Mouse (Mus musculus) lung, postnatal 0 days (tissue): ENCODE measurements at regions not wholly inside any gene's neighbourhood (a gene's known extent, or its start where the extent isn't known, plus 50 kb on each side); places are given as distances from the start of the nearest gene placed in this dataset.

ENCODE experiments used
- ATAC-seq: fragments of 200-750 bp; cut with Nextera tagmentation; 2 replicates; pipeline ENCODE4 v1.8.0; 2017; ENCODE audit warnings: moderate library complexity
- DNase-seq: peaks from one replicate; pipeline ENCODE4 v3.0.0-alpha.2; 2016; ENCODE audit warnings: low spot score
- H3K27ac ChIP-seq: fragments of 300-500 bp; sonication (generic); 2 replicates; pipeline ENCODE4 v1.5.1; 2014; ENCODE audit warnings: antibody characterized with exemption, mild to moderate bottlenecking, low read length, mixed read lengths
- H3K27me3 ChIP-seq: fragments of 300-500 bp; sonication (generic); replicated peaks from 2 replicates; pipeline ENCODE4 v1.6.1; 2014; ENCODE audit warnings: low read length, mixed read lengths; ENCODE audit not compliant: insufficient read depth
- H3K36me3 ChIP-seq: fragments of 300-500 bp; sonication (generic); 2 replicates; pipeline ENCODE4 v1.6.1; 2014; ENCODE audit warnings: low read length, mixed read lengths; ENCODE audit not compliant: insufficient read depth
- H3K4me1 ChIP-seq: fragments of 300-500 bp; sonication (generic); 2 replicates; pipeline ENCODE4 v1.6.1; 2014; ENCODE audit warnings: antibody characterized with exemption, low read depth, low read length, mixed read lengths; ENCODE audit not compliant: insufficient read depth
- H3K4me2 ChIP-seq: fragments of 300-500 bp; sonication (generic); replicated peaks from 2 replicates; pipeline ENCODE4 v1.6.1; 2014; ENCODE audit warnings: low read depth, mild to moderate bottlenecking, low read length, moderate library complexity, mixed read lengths
- H3K4me3 ChIP-seq: fragments of 300-500 bp; sonication (generic); 2 replicates; pipeline ENCODE4 v1.5.1; 2014; ENCODE audit warnings: low read depth, low read length
- H3K9ac ChIP-seq: fragments of 300-500 bp; sonication (generic); replicated peaks from 2 replicates; pipeline ENCODE4 v1.6.1; 2014; ENCODE audit warnings: low read depth, mild to moderate bottlenecking
- H3K9me3 ChIP-seq: fragments of 300-500 bp; sonication (generic); 2 replicates; pipeline ENCODE4 v1.6.1; 2016; ENCODE audit warnings: low read length, mixed read lengths
- CTCF ChIP-seq: IDR thresholded peaks from 2 replicates; pipeline ENCODE4 v1.5.1; 2016; ENCODE audit warnings: antibody characterized with exemption, mild to moderate bottlenecking
- EP300 ChIP-seq: IDR thresholded peaks from 2 replicates; pipeline ENCODE4 v1.6.1; 2016; ENCODE audit warnings: antibody characterized with exemption, mild to moderate bottlenecking, control low read depth
- WGBS: fragments of 180-500 bp; shearing (Covaris S2); extraction: QIAGEN DNeasy Blood & Tissue Kit; methylation state at CpG from one replicate; pipeline ENCODE4 v1.1.7; 2014; 5-methylcytosine and 5-hydroxymethylcytosine counted together

DNA sequence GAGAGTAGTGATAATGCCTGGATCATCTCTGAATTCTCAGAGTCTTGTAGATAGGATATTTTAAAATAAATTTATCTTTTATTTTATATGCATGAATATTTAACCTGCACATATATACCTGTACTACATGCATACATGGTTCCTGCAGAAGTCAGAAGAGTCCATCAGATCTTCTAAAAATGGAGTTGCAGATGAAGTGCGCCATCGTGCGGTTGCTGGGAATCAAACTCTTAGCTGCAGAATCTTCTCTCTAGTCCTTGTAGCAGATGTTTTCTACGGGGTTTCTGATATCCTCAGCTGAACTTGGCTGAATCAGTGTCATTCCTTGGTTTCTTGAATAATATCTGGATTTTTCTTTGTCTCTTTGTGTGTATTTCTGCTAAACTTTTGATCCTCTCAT lies 74.8 kb upstream of the Fam92a start:
- Histone ChIP-seq H3K4me2 (no peak overlapping the region), H3K9me3 (no peaks in the 10 kb centered on the region), H3K27ac (no peak overlapping the region), H3K27me3 (no peaks in the 10 kb centered on the region), H3K36me3 (no peaks in the 10 kb centered on the region), H3K4me3 (no peak overlapping the region), H3K4me1 (no peaks in the 10 kb centered on the region), H3K9ac (no peak overlapping the region)
- TF ChIP-seq CTCF (peak; percentile 16; the same call in 1 of the 2 replicates), EP300 (no peak)
- ATAC-seq, result no peak
- 68% methylated on average over 4 of the region's 4 CpGs for WGBS
- DNase-seq, result no peak

DNA sequence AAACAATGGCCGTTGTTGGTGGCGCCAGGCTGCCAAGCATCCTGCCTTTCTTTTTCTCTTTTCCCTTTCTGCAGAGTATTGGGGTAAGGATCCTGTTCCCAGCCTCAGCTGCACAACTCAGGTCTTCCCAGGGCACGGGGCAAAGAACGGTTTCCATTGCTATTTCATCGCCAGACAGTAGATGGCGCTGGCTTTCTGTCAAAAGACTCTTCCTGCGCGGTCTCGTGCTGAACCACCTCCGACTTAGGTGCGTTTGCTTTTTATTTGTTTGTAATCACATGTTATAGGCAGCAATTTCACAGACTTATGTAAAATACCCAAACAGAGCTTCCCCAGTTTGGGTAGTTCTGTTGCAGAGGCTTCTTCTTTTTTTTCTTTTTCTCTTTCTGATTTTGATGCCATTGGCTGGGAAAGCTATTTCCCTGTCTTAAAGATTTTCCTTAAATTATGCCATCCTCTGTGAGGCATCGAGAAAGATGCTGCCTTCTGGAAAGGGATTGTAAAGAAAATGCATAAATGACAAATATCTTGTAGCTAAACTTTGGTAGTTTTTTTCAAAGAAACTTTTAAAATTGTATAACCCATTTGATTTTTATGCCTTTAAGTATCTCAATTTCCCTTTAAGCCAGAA lies 69.2 kb upstream of the Fam92a start:
- ATAC-seq (peak; percentile 28; the same call in 1 of the 2 replicates), DNase-seq (peak; percentile 68)
- Histone ChIP-seq H3K27ac (no peak overlapping the region), H3K4me3 (no peak overlapping the region), H3K36me3 (no peaks in the 10 kb centered on the region), H3K9me3 (no peaks in the 10 kb centered on the region), H3K27me3 (no peaks in the 10 kb centered on the region), H3K4me2 (peak overlapping the region; percentile 38), H3K9ac (no peak overlapping the region), H3K4me1 (0 out of 2 replicates have a peak, but pooled peaks cover 2% of the 10 kb centered on the region)
- TF ChIP-seq EP300 (no peak), CTCF (peak; percentile 90)
- WGBS, result 3% methylated on average over 12 of the region's 12 CpGs

DNA sequence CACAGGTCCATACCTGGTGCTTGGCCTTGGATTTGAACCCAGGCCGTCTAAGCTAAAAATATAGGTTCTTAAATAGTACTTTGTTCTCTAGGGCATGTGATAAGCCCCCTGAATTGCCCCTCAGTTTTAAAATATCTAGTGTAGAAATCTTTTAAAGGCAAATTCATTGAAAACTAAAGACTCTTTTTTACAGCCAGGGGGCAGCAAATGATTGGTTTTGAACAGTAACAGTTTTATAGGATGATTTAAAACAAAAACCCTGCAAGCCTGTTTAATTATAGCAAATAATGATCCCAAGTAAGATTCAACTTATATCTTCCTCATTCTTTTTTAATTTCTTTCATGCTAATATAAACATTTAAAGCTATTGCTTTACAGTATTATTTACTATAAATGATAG lies 58.9 kb upstream of the Fam92a start:
- Histone ChIP-seq H3K9ac (no peak overlapping the region), H3K9me3 (no peaks in the 10 kb centered on the region), H3K27ac (no peak overlapping the region), H3K27me3 (no peaks in the 10 kb centered on the region), H3K4me3 (no peak overlapping the region), H3K36me3 (no peaks in the 10 kb centered on the region), H3K4me2 (no peak overlapping the region), H3K4me1 (no peaks in the 10 kb centered on the region)
- WGBS, result 75% methylated on average over 1 of the region's 1 CpGs
- DNase-seq (no peak), ATAC-seq (no peak)
- TF ChIP-seq CTCF, result no peak
- no peak for TF ChIP-seq EP300
